ENCODE assay signal across 9 mouse cellular contexts in genomic region chr15:83474466-83474836, GRCm38 (mm10). TPM values are rescaled to one million over a fixed set of nuclear protein-coding genes. Genes with fewer than 3 reads are reported as not detected.
DNase-seq lines count a peak whose midpoint lies in the region; ATAC-seq and TF ChIP-seq lines count a peak whose summit lies in the region.
"Had no signal": no experiment of that assay in that cellular context is flagged by ENCODE, and none has a peak within 500 bp of the region (broad histone marks: within the 10 kb centered on the region; RNA-seq: fewer than 3 reads in every experiment).

No protein-coding gene starts in this region.

- WGBS in intestine, postnatal 0 days = 14% methylated on average over 5 of the region's 5 CpGs
- 27% methylated on average over 5 of the region's 5 CpGs for WGBS in kidney, embryonic 14.5 days

- H3K27ac ChIP-seq in intestine, postnatal 0 days (ENCODE audit: low read depth, low read length) = peak overlapping the region; percentile 57
- no peak overlapping the region for H3K27ac ChIP-seq in kidney, embryonic 14.5 days (ENCODE audit: low read depth, low read length)
- H3K27ac ChIP-seq: midbrain, embryonic 12.5 days had no signal

- ATAC-seq in intestine, postnatal 0 days = peak; percentile 73
- ATAC-seq in kidney, embryonic 14.5 days (ENCODE audit: low FRiP score, low TSS enrichment) = no peak

- no peaks in the 10 kb centered on the region for H3K36me3 ChIP-seq in intestine, postnatal 0 days (ENCODE audit: control insufficient read depth, insufficient read depth)
- no peaks in the 10 kb centered on the region for H3K36me3 ChIP-seq in kidney, embryonic 14.5 days (ENCODE audit: control insufficient read depth, insufficient read depth, low read length)
- H3K36me3 ChIP-seq: midbrain, embryonic 12.5 days had no signal

- no peak for TF ChIP-seq CTCF in intestine, postnatal 0 days (IDR thresholded peaks at IDR 0.05; ENCODE audit: low read depth)

- no peaks in the 10 kb centered on the region for H3K27me3 ChIP-seq in intestine, postnatal 0 days (replicated peaks; ENCODE audit: control insufficient read depth, insufficient read depth, low read length)
- no peaks in the 10 kb centered on the region for H3K27me3 ChIP-seq in kidney, embryonic 14.5 days (ENCODE audit: control insufficient read depth, insufficient read depth, low read length)
- H3K27me3 ChIP-seq: midbrain, embryonic 12.5 days had no signal

- DNase-seq in embryo, embryonic 11 days = peak; percentile 31
- DNase-seq in embryo, embryonic 9.5 days (ENCODE audit: extremely low spot score) = no peak
- peak; percentile 50 for DNase-seq in urinary bladder, postnatal 14 days (ENCODE audit: low spot score)
- DNase-seq in urinary bladder, adult 18-20 months (ENCODE audit: low spot score in 2 of 2) = no peak
- no peak for DNase-seq in right cerebral cortex, postnatal 10 days (ENCODE audit: low spot score in 2 of 2)
- no peak for DNase-seq in layer of hippocampus, adult 9-11 months

- H3K4me2 ChIP-seq in intestine, postnatal 0 days (replicated peaks; ENCODE audit: low read depth) = peak overlapping the region; percentile 42
- no peak overlapping the region for H3K4me2 ChIP-seq in kidney, embryonic 14.5 days (replicated peaks; ENCODE audit: low read depth, low read length)
- H3K4me2 ChIP-seq: midbrain, embryonic 12.5 days had no signal

- H3K9ac ChIP-seq in intestine, postnatal 0 days (ENCODE audit: low read depth, low read length) = no peak overlapping the region
- H3K9ac ChIP-seq in kidney, embryonic 14.5 days (ENCODE audit: low read depth, low read length) = no peak overlapping the region
- H3K9ac ChIP-seq: midbrain, embryonic 12.5 days had no signal

- H3K4me3 ChIP-seq in intestine, postnatal 0 days (ENCODE audit: low read depth, low read length) = no peak overlapping the region
- H3K4me3 ChIP-seq in kidney, embryonic 14.5 days (ENCODE audit: low read length) = no peak overlapping the region
- H3K4me3 ChIP-seq: midbrain, embryonic 12.5 days had no signal

- H3K9me3 ChIP-seq in intestine, postnatal 0 days (ENCODE audit: control insufficient read depth) = no peaks in the 10 kb centered on the region
- no peaks in the 10 kb centered on the region for H3K9me3 ChIP-seq in kidney, embryonic 14.5 days (ENCODE audit: control insufficient read depth, low read length)
- H3K9me3 ChIP-seq: midbrain, embryonic 12.5 days had no signal

- no peaks in the 10 kb centered on the region for H3K4me1 ChIP-seq in intestine, postnatal 0 days (replicated peaks; ENCODE audit: control insufficient read depth, insufficient read depth, low read length)
- H3K4me1 ChIP-seq in kidney, embryonic 14.5 days (ENCODE audit: control insufficient read depth, insufficient read depth, low read length) = peaks cover 12% of the 10 kb centered on the region; the same call in 1 of the 2 replicates
- H3K4me1 ChIP-seq: midbrain, embryonic 12.5 days had no signal

RNA-seq across cellular contexts. Expression of gene Pacsin2, which starts 10.0 kb away (rescaled TPM):
- 40.9 and 47.3 TPM in 2 replicates for polyA plus RNA-seq in intestine, postnatal 0 days (2015; fragmentation: Nextera tagmentation; extraction: Ambion mirVana)
- 37.9 and 64.2 TPM in 2 replicates for polyA plus RNA-seq in kidney, embryonic 14.5 days (2014; fragmentation: Nextera tagmentation; extraction: Ambion mirVana)

RNA-seq across cellular contexts. Expression of gene Ttll1, which starts 36.2 kb away (rescaled TPM):
- 6.0 and 7.1 TPM in 2 replicates for polyA plus RNA-seq in intestine, postnatal 0 days (2015; fragmentation: Nextera tagmentation; extraction: Ambion mirVana)
- 14.8 and 19.8 TPM in 2 replicates for polyA plus RNA-seq in kidney, embryonic 14.5 days (2014; fragmentation: Nextera tagmentation; extraction: Ambion mirVana)

RNA-seq across cellular contexts. Expression of gene Bik, which starts 52.2 kb away (rescaled TPM):
- 4.6 TPM in 2 replicates for polyA plus RNA-seq in intestine, postnatal 0 days (2015; fragmentation: Nextera tagmentation; extraction: Ambion mirVana)
- polyA plus RNA-seq in kidney, embryonic 14.5 days (2014; fragmentation: Nextera tagmentation; extraction: Ambion mirVana) = 12.3 and 12.6 TPM in 2 replicates

Comparison
In these comparisons a context has a peak if more than half of its experiments do, and no peak if none do; other contexts are left out.
1. DNase-seq: peak in embryo, embryonic 11 days (single experiment) and urinary bladder, postnatal 14 days (single experiment); none in embryo, embryonic 9.5 days (single experiment), urinary bladder, adult 18-20 months (0 of 2), right cerebral cortex, postnatal 10 days (0 of 2) and layer of hippocampus, adult 9-11 months (single experiment).